Mouse (Mus musculus) natural killer cell, adult 2 months (primary cell): ENCODE data around the gene Fcrl6.

ENCODE experiments used
- DNase-seq, 2 experiments: peaks; one replicate each; pipeline ENCODE4 v3.0.0; 2022; ENCODE audit warnings: low spot score in 2 of 2

Fcrl6 gene

DNA sequence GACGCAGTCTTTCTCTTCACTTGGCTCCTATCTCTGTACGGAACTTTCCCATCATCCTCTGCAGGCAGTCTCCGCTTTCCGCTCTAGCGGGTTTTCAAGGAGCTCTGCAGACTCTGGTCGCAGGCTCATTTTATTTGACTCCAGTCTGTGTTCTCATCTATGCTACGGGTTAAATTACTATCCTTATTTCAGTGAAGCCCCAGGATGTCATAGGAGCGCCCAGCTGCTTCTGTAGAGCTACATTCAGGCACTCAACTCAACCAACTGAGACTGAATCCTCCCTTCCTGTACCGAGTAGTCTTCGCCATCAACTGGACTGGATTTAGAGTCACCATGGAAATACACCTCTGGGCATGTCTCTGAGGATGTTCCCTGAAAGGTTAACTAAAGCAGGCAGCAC lies 12.3 kb upstream of the Fcrl6 start:
- DNase-seq: no peak

DNA sequence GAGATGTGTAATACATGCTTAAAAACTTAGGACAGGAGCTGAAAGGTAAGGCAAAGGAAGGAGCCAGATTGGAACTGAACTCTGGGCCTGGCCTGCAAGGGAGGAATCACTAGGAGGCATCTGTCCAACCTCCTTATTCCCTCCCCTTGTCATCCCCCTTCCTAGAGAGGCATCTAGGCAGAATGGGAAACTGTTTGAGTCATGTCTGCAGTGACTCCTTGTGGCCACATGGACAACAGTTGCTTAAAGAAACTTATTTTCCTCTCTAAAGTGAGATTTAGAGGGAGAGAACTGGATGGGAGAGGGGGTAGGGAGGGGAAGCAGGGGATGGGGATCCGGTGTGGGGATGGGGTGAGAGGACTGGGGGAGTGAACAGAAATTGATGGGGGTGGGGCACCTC lies 10.4 kb upstream of the Fcrl6 start:
- no peak for DNase-seq

DNA sequence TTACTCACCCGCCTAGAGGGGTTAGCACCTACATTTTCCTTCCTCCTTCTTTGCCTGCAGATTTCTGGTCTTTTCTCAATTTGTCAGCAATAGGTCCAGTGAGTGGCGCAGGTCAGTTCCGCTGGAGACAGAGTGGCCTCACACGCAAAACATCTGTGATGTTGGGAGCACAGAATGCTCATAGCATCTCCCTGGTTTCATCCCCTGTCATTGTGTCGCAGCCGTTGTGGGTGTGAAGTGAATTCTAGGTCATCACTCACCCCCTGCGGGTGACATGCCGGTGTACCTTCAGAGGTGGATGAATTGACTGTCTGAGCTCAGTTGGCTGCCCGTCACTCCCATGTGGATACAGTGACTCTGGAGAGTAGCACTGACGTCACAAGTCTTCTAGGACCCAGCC lies 9.0 kb upstream of the Fcrl6 start:
- DNase-seq: no peak

DNA sequence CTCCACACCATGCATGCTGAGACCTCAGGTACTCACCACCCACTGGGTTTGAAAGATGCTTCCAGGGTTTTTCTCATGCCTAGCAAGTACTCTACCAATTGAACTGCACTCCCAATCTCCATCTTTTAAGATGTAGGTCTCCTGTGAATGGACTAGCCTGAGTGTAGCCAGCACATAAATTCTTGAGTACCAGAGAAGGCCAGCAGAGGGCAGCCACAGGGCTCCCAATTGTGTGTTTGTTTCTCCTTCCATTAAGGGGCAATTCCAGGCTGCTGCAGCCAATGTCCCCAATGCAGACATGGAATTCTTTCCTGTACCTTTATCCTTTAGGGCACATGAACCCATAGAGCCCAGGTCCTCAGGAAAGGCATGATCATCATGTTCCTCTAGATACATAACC lies 7.9 kb downstream of the Fcrl6 start:
- peak; percentile 23 to 26 for DNase-seq

DNA sequence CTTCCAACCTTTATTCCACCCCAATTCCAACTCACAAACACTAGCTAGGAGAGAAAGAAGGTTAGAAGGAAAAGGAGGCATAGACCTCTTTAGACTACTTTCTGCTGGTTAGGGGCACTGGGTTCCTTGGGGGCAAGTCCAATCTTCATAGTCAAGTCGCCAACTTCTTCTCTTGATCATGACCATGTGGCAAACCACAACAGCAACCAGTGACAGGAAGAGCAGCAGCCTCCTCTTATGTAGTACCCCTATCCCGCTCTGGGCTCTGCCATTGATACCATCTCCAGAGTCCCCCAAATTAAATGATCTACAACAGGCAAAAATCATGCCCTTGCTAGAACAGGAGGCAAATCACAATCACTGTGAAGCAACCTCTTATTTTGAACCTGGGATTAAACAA lies 8.4 kb downstream of the Fcrl6 start:
- no peak for DNase-seq

DNA sequence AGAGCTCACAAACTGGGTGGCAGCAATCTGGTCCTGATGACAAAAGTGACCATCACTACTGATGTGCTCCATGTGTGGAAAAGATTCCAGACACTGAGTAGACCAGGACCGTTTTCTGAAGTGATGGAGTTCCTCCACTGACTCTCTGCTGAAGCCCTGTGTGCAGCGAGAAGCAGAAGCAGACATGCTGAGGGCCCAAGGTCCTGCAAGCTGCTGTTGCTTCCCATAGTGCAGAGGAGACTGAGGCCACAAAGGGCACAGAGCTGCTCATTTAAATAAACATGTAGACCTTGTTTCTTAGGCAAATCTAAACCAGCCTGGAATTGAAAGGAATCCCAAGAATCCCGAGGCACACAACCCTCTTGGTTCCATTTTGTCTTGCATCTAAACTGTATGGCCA lies 9.0 kb downstream of the Fcrl6 start:
- DNase-seq: no peak

DNA sequence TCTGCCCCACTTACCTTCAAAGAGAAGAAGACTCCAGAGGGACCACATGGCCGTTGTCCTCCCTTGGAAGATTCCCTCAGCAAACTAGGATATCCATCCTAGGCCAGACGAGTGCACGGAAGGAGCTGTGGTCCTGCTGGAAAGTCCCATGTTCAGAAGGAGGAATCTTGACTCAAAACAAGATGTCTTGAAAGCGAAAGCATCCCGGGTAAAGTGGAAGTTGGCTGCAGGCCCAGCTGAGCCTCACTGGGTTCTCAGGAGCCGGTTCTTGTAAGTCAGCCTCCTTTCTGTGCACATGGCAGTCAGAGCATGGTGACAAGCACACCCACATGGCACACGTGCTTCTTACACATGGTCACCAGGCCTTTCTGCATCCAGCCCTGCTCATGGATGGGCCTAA lies 12.0 kb downstream of the Fcrl6 start, which contains the start of gene Slamf8:
Gene Slamf8 (minus strand): TSS at position 184 of the 400 bp plus-strand sequence.
- no peak for DNase-seq

DNA sequence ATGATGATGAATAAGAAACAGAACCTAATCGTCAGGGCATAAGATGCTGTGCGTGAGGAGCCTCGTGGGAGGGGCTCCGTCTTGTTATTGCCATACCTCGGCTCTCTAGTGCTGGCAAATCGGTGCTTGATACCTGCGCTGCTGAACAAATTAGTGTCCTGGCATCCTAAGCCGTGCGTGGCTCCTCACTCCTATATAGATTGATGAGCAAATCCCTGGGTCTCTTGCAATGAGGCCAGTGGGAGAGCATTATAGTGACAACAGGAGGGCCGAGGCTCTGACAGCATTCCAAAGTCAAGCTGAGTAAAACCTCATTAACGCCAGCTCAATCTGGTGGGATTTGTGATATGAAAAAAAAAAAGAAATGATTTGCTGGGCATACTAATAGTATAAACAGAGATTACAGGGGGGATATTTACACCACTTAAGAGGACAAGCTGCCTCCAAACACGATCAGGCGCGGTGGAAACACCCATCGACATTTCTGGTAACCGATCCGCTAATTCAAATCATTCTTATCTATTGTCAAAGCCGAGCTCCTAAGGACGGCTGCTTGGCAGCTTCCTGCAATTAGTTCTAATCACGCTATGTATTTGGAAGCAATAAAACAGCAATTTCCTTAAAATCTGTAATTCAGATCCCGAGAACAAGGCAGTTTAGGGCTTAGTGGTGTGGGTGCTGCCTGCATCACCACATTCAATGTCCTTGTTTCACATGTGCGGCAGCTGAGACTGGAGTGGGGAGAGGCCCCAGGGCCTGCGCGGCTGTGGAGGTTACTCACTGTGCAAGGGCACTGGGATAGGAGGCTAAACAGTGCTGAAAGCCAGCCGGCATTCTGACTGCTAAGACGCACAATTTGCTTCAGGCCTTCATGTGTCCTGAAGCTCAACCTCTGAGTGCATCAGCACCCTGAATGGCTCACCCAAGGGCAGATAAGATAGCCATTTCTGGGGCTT lies 16.5 kb downstream of the Fcrl6 start:
- DNase-seq: no peak

DNA sequence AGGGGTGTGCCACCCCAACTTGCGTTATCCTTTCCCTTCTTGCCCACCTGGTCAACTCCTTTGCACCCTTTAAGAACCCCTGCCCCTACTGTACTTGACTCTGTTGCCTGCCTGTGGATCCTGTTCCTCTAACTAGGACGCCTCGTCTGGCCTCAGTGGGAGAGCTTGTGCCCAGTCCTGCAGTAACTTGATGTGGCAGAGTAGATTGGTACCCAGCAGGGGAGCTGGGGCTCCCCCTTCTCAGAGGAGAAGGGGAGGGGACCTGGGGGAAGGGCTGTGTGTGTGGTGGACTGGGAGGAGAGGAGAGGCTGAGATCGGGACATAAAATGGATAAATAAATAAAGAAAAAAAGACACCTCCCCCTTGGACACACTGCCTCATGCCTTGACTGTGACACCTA lies 17.3 kb downstream of the Fcrl6 start:
- DNase-seq: no peak

DNA sequence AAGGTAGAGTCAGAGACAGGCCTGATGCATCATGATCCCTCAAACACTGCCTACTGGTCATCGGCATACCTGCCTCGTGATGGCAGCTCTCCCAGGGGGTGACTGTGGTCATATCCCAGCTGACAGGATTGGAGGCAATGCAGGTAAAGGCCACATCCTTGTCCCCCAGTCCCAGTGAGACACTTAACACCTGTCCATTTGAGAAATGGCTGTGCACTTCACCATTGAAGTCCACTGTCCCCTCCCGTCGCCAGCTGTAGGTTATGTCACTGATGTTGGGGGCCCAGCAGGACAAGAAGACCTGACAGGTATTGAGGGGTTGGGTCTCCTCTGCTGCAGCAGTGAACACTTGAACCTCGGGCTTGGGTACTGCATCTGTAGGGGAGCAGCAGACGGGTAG lies 18.1 kb downstream of the Fcrl6 start:
- DNase-seq: no peak

DNA sequence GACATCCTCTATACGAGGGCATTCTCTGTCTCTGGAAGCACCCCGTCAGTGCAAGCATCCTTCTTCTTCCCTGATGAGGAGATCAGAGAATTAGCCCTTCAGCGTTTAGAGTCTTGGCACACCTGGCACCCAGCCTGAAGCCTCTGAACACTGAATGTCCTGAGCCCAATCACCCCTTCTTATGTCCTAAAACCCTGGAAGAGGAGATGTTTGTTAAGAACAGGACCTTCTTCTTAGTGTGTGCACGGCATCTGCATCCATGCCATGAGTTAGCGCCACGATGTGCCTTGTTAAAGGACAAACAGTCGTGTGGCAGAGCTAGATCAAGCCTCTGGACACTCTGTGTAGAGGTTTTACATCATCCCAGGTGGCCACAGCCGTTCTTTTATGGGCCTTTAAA lies 19.9 kb downstream of the Fcrl6 start:
- no peak for DNase-seq

DNA sequence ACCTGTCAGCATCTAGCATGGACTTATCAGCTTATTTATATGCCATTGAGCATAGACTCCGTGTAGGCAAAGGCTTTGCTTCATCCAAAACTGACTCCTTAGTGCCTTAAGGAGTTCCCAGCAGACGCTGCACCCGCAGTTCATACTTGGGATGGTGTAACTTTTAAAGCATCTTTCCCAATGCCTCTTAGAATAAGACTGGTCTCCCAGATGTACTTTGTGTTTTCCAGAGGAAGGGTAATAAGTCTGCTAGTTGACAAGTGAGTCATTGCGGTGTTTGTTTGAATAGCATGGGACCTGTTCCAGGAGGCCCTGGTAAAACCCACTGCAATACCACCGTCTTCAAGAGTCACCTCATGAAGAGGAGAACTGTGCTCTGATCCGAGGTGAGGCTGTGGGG lies 22.2 kb downstream of the Fcrl6 start:
- no peak for DNase-seq

DNA sequence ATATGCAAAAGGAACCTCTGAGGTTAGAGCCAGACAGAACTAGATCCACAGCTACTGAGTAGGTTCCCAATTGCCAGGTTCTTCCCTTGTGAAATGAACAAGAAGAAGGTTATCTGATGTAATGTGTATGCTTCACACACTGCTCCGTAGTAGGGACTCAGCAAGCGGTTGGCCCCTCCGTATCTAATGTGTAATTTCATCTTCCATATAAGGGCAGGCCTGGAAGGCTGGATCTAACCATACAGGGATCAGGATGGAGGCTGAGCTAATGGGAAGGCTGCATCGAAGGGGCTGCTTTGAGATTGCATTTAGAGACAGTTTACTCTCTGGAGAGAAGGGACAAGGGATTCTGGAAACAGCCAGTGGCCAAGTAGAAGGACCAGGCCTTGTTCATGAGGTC lies 34.6 kb downstream of the Fcrl6 start:
- DNase-seq: no peak

DNA sequence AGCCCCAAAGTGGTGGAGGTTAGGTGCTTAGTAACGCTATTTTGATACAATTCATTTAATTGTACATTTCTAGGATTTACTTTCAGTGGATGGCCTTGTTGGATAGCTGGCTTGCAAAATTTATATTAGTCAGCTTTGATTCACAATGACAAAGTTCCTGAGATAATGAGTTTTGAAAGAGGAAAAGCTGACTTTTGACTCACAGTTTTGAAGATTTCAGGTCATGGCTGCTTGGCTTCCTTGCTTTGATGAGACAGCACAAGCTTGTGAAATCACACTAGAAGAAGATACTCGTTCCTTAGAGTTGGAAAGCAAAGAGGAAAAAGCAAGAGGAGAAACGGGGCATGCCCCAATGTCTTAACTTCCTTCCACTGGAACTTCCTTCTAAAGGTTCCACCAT lies 36.2 kb downstream of the Fcrl6 start:
- DNase-seq: no peak

DNA sequence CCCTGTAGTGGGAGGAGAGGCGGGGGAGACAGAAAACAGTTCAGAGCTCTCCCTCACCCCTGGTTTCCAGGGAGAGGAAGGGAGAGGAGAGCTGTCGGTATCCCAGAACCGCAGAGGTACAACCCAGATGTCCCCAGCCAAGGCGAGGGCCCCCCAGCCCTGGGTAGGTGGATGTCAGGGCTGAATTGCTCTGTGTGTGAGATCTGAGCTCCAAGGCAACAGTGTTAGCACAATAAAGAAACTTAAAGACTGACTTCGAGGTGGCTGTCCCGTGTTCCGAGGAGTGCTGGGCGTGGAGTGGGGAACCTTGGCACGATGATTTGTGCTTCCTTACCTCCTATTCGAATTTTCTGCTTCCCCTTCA lies 38.9 kb downstream of the Fcrl6 start:
- no peak for DNase-seq

DNA sequence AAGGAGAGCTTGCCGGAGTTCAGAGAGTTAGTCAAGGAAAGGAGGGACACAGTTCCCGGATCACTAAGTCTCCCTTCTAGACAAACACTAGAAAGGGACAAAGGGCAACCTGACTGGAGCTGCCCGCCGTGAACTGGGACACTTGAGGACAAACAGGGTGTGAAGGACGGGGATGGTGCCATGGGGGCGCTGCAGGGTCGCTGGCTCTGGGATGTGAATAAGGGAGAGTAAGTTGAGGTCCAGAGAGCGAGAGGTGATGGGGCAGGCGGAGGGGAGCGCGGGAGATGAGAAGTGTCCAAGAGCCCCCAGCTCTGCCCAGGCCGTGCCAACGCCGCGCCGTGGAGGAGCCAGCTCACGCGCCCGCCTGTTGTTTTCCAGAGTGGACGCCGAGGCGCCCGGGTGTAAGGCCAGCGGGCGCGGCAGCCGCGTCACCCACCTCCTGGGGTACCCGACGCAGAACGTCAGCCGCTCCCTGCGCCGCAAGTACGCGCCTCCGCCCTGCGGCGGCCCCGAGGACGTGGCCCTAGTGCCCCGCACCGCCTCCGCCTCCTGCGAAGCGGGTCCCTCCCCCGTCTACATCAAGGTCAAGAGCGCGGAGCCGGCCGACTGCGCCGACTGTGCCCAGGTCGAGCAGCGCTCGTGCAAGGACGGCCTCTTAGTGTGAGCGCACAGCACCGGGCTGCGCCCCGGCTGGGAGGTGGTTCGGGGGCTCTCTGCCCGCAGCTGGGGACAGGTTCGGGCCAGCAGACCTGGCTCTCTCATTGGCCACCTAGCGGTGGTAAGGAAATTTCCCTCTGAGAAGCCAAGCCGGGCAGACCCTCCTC lies 39.5 kb downstream of the Fcrl6 start:
- DNase-seq: peak; percentile 64 to 70

DNA sequence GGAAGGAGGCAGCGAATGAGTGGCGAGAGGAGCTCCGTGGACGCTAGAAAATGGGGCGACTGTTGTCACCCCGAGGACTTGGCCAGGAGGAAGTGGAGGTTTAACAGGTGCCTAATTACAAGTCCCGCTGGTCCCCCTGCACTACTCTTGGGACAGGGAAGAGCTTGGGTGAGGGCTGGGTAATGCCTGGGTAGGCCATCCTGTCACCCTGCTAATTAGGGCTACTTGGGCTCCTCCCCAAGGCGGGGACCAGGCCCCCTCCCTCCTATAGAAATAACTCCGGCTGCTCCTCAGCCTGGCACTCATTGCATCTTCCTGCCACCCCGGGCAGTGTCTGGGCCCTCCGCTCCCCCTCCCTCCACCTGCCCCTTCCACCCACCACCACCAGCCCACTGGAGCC lies 46.7 kb downstream of the Fcrl6 start, which contains the start of gene Vsig8:
Gene Vsig8 (plus strand): TSS at position 301 of the 400 bp plus-strand sequence.
- DNase-seq: no peak

DNA sequence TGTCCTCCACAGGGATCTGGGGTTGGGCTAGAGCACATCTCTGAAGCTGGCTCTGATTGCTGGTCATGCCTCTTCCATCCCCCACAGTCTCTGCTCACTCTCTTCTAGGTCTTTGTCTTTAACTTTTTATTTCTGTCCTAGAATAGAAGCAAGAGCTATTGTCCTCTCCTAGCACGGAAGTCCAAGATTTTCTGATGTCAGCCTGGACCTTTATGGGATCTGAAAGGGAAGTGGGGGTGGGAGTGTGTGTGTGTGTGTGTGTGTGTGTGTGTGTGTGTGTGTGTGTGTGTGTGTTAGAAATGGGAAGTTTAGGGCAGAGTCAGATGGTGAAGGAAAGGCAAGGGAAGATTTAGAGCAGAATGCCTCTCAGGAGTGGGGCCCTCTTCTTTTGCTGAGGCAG lies 49.7 kb downstream of the Fcrl6 start:
- DNase-seq: no peak

DNA sequence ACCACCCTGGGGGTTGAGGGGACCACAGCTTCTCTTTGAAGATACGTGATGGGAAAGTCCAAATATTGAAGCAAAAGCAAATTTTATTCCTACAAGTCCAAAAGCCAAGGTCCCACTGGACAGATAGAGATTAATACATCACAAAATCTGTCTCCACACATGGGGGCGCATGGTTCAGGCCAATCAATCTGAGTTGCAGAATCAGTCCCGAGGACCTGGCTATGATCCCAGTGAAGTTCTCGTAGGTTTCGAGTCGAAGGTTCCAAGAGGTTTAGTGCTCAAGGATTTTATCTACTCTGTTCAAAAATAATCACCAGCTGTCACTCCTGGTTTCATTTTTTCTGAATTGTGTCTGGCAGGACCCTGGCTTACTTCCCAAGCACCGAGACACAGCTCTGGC lies 51.3 kb downstream of the Fcrl6 start:
- DNase-seq: no peak

DNA sequence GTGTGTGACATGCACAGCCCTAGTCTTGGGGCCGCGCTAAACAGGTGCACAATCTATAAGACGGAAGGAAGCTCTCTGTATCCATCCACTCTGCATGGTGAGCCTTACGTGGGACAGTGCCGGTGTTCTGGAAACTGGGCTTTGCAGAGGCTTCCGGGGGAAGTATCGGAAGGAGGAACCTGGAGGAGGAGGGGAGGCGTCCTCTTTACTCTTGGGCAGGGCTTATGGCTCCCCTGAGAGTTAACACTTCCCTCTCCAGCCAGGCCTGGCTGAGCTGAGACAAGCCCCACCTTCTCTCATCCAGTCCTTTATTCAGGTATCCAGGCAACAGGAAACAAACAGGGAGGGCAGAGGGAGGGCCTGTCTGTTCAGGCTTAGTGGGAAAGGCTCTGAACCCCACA lies 51.8 kb downstream of the Fcrl6 start:
- peak in 1 of 2 experiments; percentile 50 for DNase-seq

DNA sequence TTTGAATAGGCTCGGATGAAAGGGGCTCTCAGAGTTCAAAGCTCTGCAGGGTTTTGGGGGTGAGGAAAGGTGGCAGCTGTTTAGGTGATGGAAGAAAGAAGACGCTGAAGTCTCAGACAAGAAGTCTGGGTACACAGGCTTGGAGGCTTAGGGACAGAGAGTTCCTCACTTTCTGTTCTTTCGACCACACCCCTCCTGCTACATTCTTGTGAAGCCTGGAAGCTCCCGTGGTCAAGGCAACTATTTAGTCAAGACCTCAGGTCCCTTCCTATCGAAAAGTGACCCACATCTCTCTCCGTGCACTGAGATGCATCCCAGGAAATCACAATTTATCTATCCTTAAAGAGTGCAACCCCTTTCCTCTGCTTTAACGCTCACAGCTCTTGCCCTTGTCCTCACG lies 52.6 kb downstream of the Fcrl6 start:
- no peak for DNase-seq

DNA sequence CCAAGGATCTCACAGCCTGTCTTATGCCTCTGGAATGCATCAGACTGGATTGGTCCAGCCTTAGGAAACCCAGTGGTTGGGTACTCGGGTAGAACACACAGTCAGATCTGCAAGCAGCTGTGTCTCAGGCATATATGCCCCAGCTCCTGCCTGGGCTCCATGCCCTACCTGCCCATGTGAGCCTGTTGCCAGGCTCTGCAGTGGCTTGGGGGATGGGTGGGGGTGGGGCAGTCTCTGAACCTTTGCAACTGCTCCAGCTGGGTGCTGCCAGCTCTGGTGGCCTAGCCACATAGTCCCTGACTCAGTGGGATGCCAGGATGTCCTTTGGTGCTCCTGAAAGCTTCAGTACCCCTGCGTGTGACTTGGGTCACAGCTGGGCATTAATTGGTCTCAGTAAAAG lies 53.0 kb downstream of the Fcrl6 start:
- no peak for DNase-seq

DNA sequence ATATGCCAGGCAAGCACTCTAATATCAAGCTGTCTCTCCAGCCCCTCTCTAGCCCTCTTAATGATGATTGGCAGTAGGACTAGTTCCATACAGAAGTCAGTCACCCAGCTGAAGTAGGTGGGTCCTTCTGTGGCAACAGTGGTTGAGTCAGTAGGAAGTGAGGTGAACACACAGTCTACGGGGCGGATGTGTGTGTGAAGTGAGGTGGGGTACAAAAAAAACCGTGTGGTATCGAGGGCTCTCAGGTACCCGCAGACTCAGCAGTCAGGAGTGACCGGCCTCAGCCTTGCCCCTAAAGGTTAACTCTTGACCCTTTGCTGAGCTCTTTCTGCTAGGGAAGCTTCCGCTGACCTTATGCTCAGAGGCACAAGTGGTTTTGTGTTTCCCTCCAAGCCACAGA lies 53.9 kb downstream of the Fcrl6 start:
- peak; percentile 42 to 51 for DNase-seq
